26 mouse cellular contexts compared by ENCODE assay signal in the genomic region with DNA sequence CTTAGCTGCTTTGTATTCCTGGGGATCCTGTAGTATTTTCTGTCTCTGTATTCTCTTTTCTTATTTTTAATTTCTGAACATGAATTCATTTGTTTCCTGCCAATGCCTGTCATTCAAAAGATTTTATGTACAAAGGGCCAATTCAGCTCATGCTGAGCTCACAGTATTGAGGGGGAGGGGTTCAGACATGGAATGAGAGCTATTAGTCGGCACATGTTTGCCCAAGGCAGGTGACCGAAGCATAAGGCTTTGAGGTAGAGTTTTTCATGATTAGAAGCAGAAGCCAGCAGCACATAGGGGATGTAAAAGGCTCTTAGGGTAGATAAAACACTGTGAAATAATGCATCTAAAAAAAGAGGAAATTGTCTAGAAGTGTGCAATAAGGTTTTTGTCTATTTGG.
DNase-seq lines count a peak whose midpoint lies in the region; ATAC-seq lines count a peak whose summit lies in the region.
"Had no signal": no experiment of that assay in that cellular context is flagged by ENCODE, and none has a peak within 500 bp of the region (broad histone marks: within the 10 kb centered on the region; RNA-seq: fewer than 3 reads in every experiment).

No protein-coding gene starts in this region.

- no peaks in the 10 kb centered on the region for H3K9me3 ChIP-seq in forebrain, embryonic 14.5 days (replicated peaks; ENCODE audit: control insufficient read depth, low read length)
- H3K9me3 ChIP-seq in forebrain, embryonic 10.5 days: no peaks in the 10 kb centered on the region
- no peaks in the 10 kb centered on the region for H3K9me3 ChIP-seq in midbrain, embryonic 14.5 days (ENCODE audit: control insufficient read depth, low read length)
- H3K9me3 ChIP-seq in midbrain, embryonic 16.5 days (replicated peaks; ENCODE audit: control insufficient read depth, low read length, poor library complexity, severe bottlenecking): no peaks in the 10 kb centered on the region
- H3K9me3 ChIP-seq: embryonic facial prominence, embryonic 15.5 days; forebrain, embryonic 15.5 days; heart, embryonic 10.5 days; hindbrain, embryonic 12.5 days had no signal

- ATAC-seq in forebrain, embryonic 14.5 days: no peak
- no peak for ATAC-seq in midbrain, embryonic 14.5 days (ENCODE audit: low FRiP score, low TSS enrichment)
- ATAC-seq in midbrain, embryonic 16.5 days: no peak
- ATAC-seq in erythroid progenitor cell, adult 5-6 weeks (replicated peaks; ENCODE audit: low FRiP score, poor library complexity, severe bottlenecking): no peak
- ATAC-seq: activated CD4-positive, CD25-positive, alpha-beta regulatory T cell, adult 4 months; forebrain, embryonic 15.5 days; hindbrain, embryonic 16.5 days; inflammation-experienced regulatory T-cells, adult 6 months; Patski had no signal

- H3K4me2 ChIP-seq in forebrain, embryonic 14.5 days (ENCODE audit: low read length): no peak overlapping the region
- H3K4me2 ChIP-seq in midbrain, embryonic 14.5 days (ENCODE audit: low read length): no peak overlapping the region
- H3K4me2 ChIP-seq in midbrain, embryonic 16.5 days (ENCODE audit: low read length): no peak overlapping the region
- H3K4me2 ChIP-seq: embryonic facial prominence, embryonic 15.5 days; forebrain, embryonic 15.5 days; hindbrain, embryonic 12.5 days had no signal

- H3K27me3 ChIP-seq in forebrain, embryonic 14.5 days (replicated peaks; ENCODE audit: control insufficient read depth, insufficient read depth, low read length): no peaks in the 10 kb centered on the region
- no peaks in the 10 kb centered on the region for H3K27me3 ChIP-seq in forebrain, embryonic 10.5 days (ENCODE audit: poor library complexity, severe bottlenecking)
- no peaks in the 10 kb centered on the region for H3K27me3 ChIP-seq in midbrain, embryonic 14.5 days (ENCODE audit: control insufficient read depth, insufficient read depth, low read length)
- H3K27me3 ChIP-seq in midbrain, embryonic 16.5 days (ENCODE audit: control insufficient read depth, insufficient read depth, low read depth, low read length): no peaks in the 10 kb centered on the region
- H3K27me3 ChIP-seq: embryonic facial prominence, embryonic 15.5 days; forebrain, embryonic 15.5 days; hindbrain, embryonic 12.5 days had no signal

- H3K4me3 ChIP-seq in forebrain, embryonic 14.5 days (ENCODE audit: low read depth, low read length): no peak overlapping the region
- no peak overlapping the region for H3K4me3 ChIP-seq in forebrain, embryonic 10.5 days
- no peak overlapping the region for H3K4me3 ChIP-seq in midbrain, embryonic 14.5 days (replicated peaks; ENCODE audit: low read depth, low read length)
- H3K4me3 ChIP-seq in midbrain, embryonic 16.5 days (ENCODE audit: low read depth, low read length): no peak overlapping the region
- H3K4me3 ChIP-seq: embryonic facial prominence, embryonic 15.5 days; erythroblast, embryonic 14.5 days; forebrain, embryonic 15.5 days; heart, embryonic 10.5 days; hindbrain, embryonic 12.5 days had no signal

- peak; percentile 14 for DNase-seq in embryo, embryonic 11 days
- DNase-seq in embryo, embryonic 10 days (ENCODE audit: low spot score): no peak
- DNase-seq in forebrain, embryonic 14.5 days (ENCODE audit: low spot score): peak; percentile 19
- no peak for DNase-seq in forebrain, embryonic 10.5 days (ENCODE audit: extremely low spot score, low spot score)
- DNase-seq in midbrain, embryonic 14.5 days: peak; percentile 19
- peak; percentile 28 for DNase-seq in Muller cell, postnatal 12 days (ENCODE audit: inconsistent ontology term)
- DNase-seq: adrenal gland, postnatal 14 days; cerebellum, adult 18-20 months; cerebellum, adult 9-11 months; cerebellum, postnatal 36 days; gastrocnemius, postnatal 10 days; heart, adult 18-20 months; heart, postnatal 10 days; heart, postnatal 4 days; kidney, adult 18-20 months had no signal

- WGBS in forebrain, embryonic 14.5 days: 2% methylated on average over 2 of the region's 2 CpGs
- 22% methylated on average over 2 of the region's 2 CpGs for WGBS in forebrain, embryonic 10.5 days
- WGBS in midbrain, embryonic 14.5 days: 22% methylated on average over 2 of the region's 2 CpGs
- 22% methylated on average over 2 of the region's 2 CpGs for WGBS in midbrain, embryonic 16.5 days

- H3K36me3 ChIP-seq in forebrain, embryonic 14.5 days (ENCODE audit: control insufficient read depth, insufficient read depth, low read length): no peaks in the 10 kb centered on the region
- no peaks in the 10 kb centered on the region for H3K36me3 ChIP-seq in forebrain, embryonic 10.5 days (replicated peaks)
- H3K36me3 ChIP-seq in midbrain, embryonic 14.5 days (ENCODE audit: control insufficient read depth, insufficient read depth, low read length): no peaks in the 10 kb centered on the region
- no peaks in the 10 kb centered on the region for H3K36me3 ChIP-seq in midbrain, embryonic 16.5 days (ENCODE audit: control insufficient read depth, insufficient read depth, low read length)
- H3K36me3 ChIP-seq: embryonic facial prominence, embryonic 15.5 days; forebrain, embryonic 15.5 days; heart, embryonic 10.5 days; hindbrain, embryonic 12.5 days had no signal

- H3K9ac ChIP-seq in forebrain, embryonic 14.5 days (ENCODE audit: low read length): no peak overlapping the region
- H3K9ac ChIP-seq in midbrain, embryonic 14.5 days (replicated peaks; ENCODE audit: low read length): no peak overlapping the region
- H3K9ac ChIP-seq in midbrain, embryonic 16.5 days (ENCODE audit: low read depth, low read length): no peak overlapping the region
- H3K9ac ChIP-seq: embryonic facial prominence, embryonic 15.5 days; forebrain, embryonic 15.5 days; hindbrain, embryonic 12.5 days had no signal

- peaks cover 8% of the 10 kb centered on the region for H3K4me1 ChIP-seq in forebrain, embryonic 14.5 days (ENCODE audit: control insufficient read depth, insufficient read depth, low read length)
- H3K4me1 ChIP-seq in forebrain, embryonic 10.5 days: peaks cover 19% of the 10 kb centered on the region
- H3K4me1 ChIP-seq in midbrain, embryonic 14.5 days (ENCODE audit: control insufficient read depth, insufficient read depth, low read length): peaks cover 6% of the 10 kb centered on the region; the same call in 1 of the 2 replicates
- peaks cover 3% of the 10 kb centered on the region for H3K4me1 ChIP-seq in midbrain, embryonic 16.5 days (ENCODE audit: control insufficient read depth, insufficient read depth, low read length)
- H3K4me1 ChIP-seq: embryonic facial prominence, embryonic 15.5 days; heart, embryonic 10.5 days had no signal

- H3K27ac ChIP-seq in forebrain, embryonic 14.5 days (ENCODE audit: low read depth, low read length): no peak overlapping the region
- no peak overlapping the region for H3K27ac ChIP-seq in forebrain, embryonic 10.5 days
- H3K27ac ChIP-seq in midbrain, embryonic 14.5 days (replicated peaks; ENCODE audit: low read depth, low read length): no peak overlapping the region
- no peak overlapping the region for H3K27ac ChIP-seq in midbrain, embryonic 16.5 days (ENCODE audit: low read length)
- H3K27ac ChIP-seq: embryonic facial prominence, embryonic 15.5 days; forebrain, embryonic 15.5 days; heart, embryonic 10.5 days; hindbrain, embryonic 12.5 days had no signal

Comparison
In these comparisons a context has a peak if more than half of its experiments do, and no peak if none do; other contexts are left out.
1. DNase-seq: peak in embryo, embryonic 11 days (single experiment), forebrain, embryonic 14.5 days (single experiment), midbrain, embryonic 14.5 days (single experiment) and Muller cell, postnatal 12 days (single experiment); none in embryo, embryonic 10 days (single experiment) and forebrain, embryonic 10.5 days (single experiment).